Mouse (Mus musculus) right cerebral cortex, postnatal 4 days (tissue): ENCODE measurements around the gene Clrn3.
A peak's percentile ranks its signal among the peaks of the same experiment; 100 is the strongest.

ENCODE experiments used
- DNase-seq: peaks from one replicate; pipeline ENCODE4 v3.0.0-alpha.2; 2022

The Clrn3 gene

GRCm38 (mm10) chr7:135485796-135486410, 42.6 kb downstream of the Clrn3 start:
- peak; percentile 66 for DNase-seq

- no peak for DNase-seq
Measured at GRCm38 (mm10) chr7:135485116-135485795, 43.2 kb downstream of the Clrn3 start.

- DNase-seq, result no peak
Measured at GRCm38 (mm10) chr7:135484341-135484740, 44.1 kb downstream of the Clrn3 start.

GRCm38 (mm10) chr7:135483751-135484150, 44.7 kb downstream of the Clrn3 start:
- no peak for DNase-seq

GRCm38 (mm10) chr7:135481150-135481549, 47.3 kb downstream of the Clrn3 start:
- no peak for DNase-seq

GRCm38 (mm10) chr7:135479912-135480311, 48.5 kb downstream of the Clrn3 start:
- DNase-seq, result no peak

GRCm38 (mm10) chr7:135479322-135479880, 49.1 kb downstream of the Clrn3 start:
- DNase-seq, result peak; percentile 49

- DNase-seq, result no peak
Measured at GRCm38 (mm10) chr7:135477256-135477655, 51.2 kb downstream of the Clrn3 start.

GRCm38 (mm10) chr7:135475981-135476380, 52.5 kb downstream of the Clrn3 start:
- DNase-seq, result no peak

GRCm38 (mm10) chr7:135470319-135470718, 58.1 kb downstream of the Clrn3 start:
- no peak for DNase-seq

GRCm38 (mm10) chr7:135468631-135469030, 59.8 kb downstream of the Clrn3 start:
- DNase-seq, result no peak

GRCm38 (mm10) chr7:135465293-135465692, 63.2 kb downstream of the Clrn3 start:
- DNase-seq, result peak; percentile 38

GRCm38 (mm10) chr7:135464689-135465259, 63.7 kb downstream of the Clrn3 start:
- peak; percentile 88 for DNase-seq
